Mouse (Mus musculus) cerebellum, adult 9-11 months (tissue): ENCODE measurements at regions not wholly inside any gene's neighbourhood (a gene's known extent, or its start where the extent isn't known, plus 50 kb on each side); places are given as distances from the start of the nearest gene placed in this dataset.

ENCODE experiments used
- DNase-seq: peaks from one replicate; pipeline ENCODE4 v3.0.0; 2022

- no peak for DNase-seq
Measured at GRCm38 (mm10) chr5:42270286-42271076, 202.7 kb downstream of the Gm16223 start.

- DNase-seq, result peak; percentile 8
Measured at GRCm38 (mm10) chr5:42272001-42272400, 204.2 kb downstream of the Gm16223 start.

GRCm38 (mm10) chr5:42278617-42279296, 211.0 kb downstream of the Gm16223 start:
- DNase-seq, result no peak
